Mouse (Mus musculus) heart, adult 2 months (tissue): Measurements from ENCODE around the gene Tnni3k. TPM values are rescaled to one million over a fixed set of nuclear protein-coding genes. Genes with fewer than 3 reads are reported as not detected.

ENCODE experiments used
- DNase-seq, 2 experiments: peaks; one replicate each; pipeline ENCODE4 v3.0.0; 2021
- H3K27ac ChIP-seq: fragments of 200-600 bp; 2 replicates; pipeline ENCODE4 v1.8.1; 2022
- H3K27me3 ChIP-seq: fragments of 200-500 bp; 2 replicates; pipeline ENCODE4 v1.6.1; 2012; ENCODE audit warnings: mild to moderate bottlenecking, low read length, inconsistent platforms, mixed read lengths; ENCODE audit not compliant: control insufficient read depth, insufficient read depth
- H3K36me3 ChIP-seq: fragments of 200-500 bp; 2 replicates; pipeline ENCODE4 v1.6.1; 2012; ENCODE audit warnings: low read length, inconsistent platforms; ENCODE audit not compliant: control insufficient read depth, insufficient read depth
- H3K4me1 ChIP-seq: fragments of 200-500 bp; 2 replicates; pipeline ENCODE4 v1.6.1; 2011; ENCODE audit warnings: low read length; ENCODE audit not compliant: control insufficient read depth, insufficient read depth
- H3K4me3 ChIP-seq: fragments of 200-600 bp; 2 replicates; pipeline ENCODE4 v1.8.1; 2022
- H3K79me2 ChIP-seq: fragments of 200-500 bp; replicated peaks from 2 replicates; pipeline ENCODE4 v1.6.1; 2012; ENCODE audit warnings: mild to moderate bottlenecking, inconsistent platforms, low read length, moderate library complexity, mixed read lengths; ENCODE audit not compliant: control insufficient read depth, insufficient read depth
- H3K9ac ChIP-seq: fragments of 200-500 bp; 2 replicates; pipeline ENCODE4 v1.6.1; 2012; ENCODE audit warnings: low read depth, mild to moderate bottlenecking, control low read depth, inconsistent platforms, low read length, mixed read lengths
- CTCF ChIP-seq: fragments of 200-600 bp; IDR thresholded peaks from 2 replicates; pipeline ENCODE4 v1.8.1; 2022; ENCODE audit warnings: antibody characterized with exemption, mild to moderate bottlenecking, moderate library complexity
- EP300 ChIP-seq: fragments of 200-500 bp; IDR thresholded peaks from 2 replicates; pipeline ENCODE4 v1.6.1; 2011; ENCODE audit warnings: low read depth, low read length, control low read depth; ENCODE audit not compliant: insufficient read depth
- POLR2A ChIP-seq: fragments of 200-500 bp; IDR thresholded peaks from 2 replicates; pipeline ENCODE4 v1.6.1; 2011; ENCODE audit warnings: mild to moderate bottlenecking, low read depth, low read length, control low read depth; ENCODE audit not compliant: insufficient read depth
- WGBS: fragments of 180-500 bp; shearing (Covaris S2); methylation state at CpG from one replicate; pipeline ENCODE4 v1.1.7; 2018; 5-methylcytosine and 5-hydroxymethylcytosine counted together
- intact Hi-C: fragments of 180-260 bp; cut with DNase I; formaldehyde crosslinking; loops from one replicate; pipeline ENCODE4 v1.15.1; 2025
- polyA plus RNA-seq: library from polyadenylated mRNA; depleted of rRNA; stranded (reverse); fragments of >200 nt; gene quantifications from 2 replicates; pipeline ENCODE4 v1.2.3, GENCODE M21; 2012; rRNA removed
- total RNA-seq, 2 experiments: library from RNA; stranded (reverse); gene quantifications; 2 replicates each; pipeline ENCODE4 v1.2.3; 2021

Tnni3k gene
- total and polyA plus RNA-seq, 3 experiments = 69.7 to 75.9 (median 69.9) TPM

GRCm38 (mm10) chr3:154758089-154758488, 297.1 kb downstream of the Tnni3k start:
- Histone ChIP-seq H3K36me3 (no peaks in the 10 kb centered on the region), H3K4me3 (no peak overlapping the region), H3K27me3 (no peaks in the 10 kb centered on the region), H3K27ac (no peak overlapping the region), H3K9ac (no peak overlapping the region), H3K79me2 (no peaks in the 10 kb centered on the region), H3K4me1 (no peaks in the 10 kb centered on the region)
- WGBS = 82% methylated on average over 3 of the region's 3 CpGs
- TF ChIP-seq POLR2A (no peak), EP300 (no peak), CTCF (no peak)
- DNase-seq = no peak
- intact Hi-C loops = no loop called here

- 96% methylated on average over 3 of the region's 3 CpGs for WGBS
Measured at GRCm38 (mm10) chr3:154755225-154755624, 300.0 kb downstream of the Tnni3k start.

DNA sequence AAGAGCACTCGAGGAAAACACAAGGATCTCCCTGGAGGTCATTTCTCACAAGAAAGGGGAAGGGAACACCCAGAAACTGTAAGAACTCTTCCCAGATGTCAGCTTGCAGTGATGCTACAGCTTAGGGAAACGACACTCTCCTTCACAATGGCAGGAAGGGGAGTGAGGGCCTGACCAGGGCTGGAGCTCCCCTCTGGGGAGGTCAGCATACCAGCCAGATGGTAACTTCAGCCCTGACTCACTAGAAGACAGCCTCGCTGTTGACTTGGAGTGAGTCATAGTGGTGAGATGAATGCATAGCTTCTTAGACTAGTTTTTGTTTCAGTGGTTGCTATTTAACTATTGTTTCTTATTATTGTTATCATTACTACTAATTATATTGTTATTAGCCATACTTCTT, 300.7 kb downstream of the Tnni3k start:
- H3K4me1 ChIP-seq = no peaks in the 10 kb centered on the region
- no peaks in the 10 kb centered on the region for H3K79me2 ChIP-seq
- H3K27ac ChIP-seq = no peak overlapping the region
- no peak overlapping the region for H3K9ac ChIP-seq
- peak in 1 of 2 experiments; percentile 6 for DNase-seq
- no peak overlapping the region for H3K4me3 ChIP-seq
- TF ChIP-seq EP300 = 0 out of 2 replicates have a peak, but pooled peaks have one; percentile 36
- no peak for TF ChIP-seq POLR2A
- TF ChIP-seq CTCF = no peak
- WGBS = 26% methylated on average over 3 of the region's 3 CpGs
- intact Hi-C loops = no loop called here
- no peaks in the 10 kb centered on the region for H3K27me3 ChIP-seq
- no peaks in the 10 kb centered on the region for H3K36me3 ChIP-seq

More at GRCm38 (mm10) chr3:154755225-154755624, 300.0 kb downstream of the Tnni3k start:
- Histone ChIP-seq H3K79me2 (no peaks in the 10 kb centered on the region), H3K36me3 (no peaks in the 10 kb centered on the region), H3K27ac (no peak overlapping the region), H3K4me1 (no peaks in the 10 kb centered on the region), H3K9ac (no peak overlapping the region), H3K27me3 (no peaks in the 10 kb centered on the region), H3K4me3 (no peak overlapping the region)
- no peak for DNase-seq
- TF ChIP-seq POLR2A (no peak), EP300 (no peak), CTCF (no peak)
- intact Hi-C loops = no loop called here

DNA sequence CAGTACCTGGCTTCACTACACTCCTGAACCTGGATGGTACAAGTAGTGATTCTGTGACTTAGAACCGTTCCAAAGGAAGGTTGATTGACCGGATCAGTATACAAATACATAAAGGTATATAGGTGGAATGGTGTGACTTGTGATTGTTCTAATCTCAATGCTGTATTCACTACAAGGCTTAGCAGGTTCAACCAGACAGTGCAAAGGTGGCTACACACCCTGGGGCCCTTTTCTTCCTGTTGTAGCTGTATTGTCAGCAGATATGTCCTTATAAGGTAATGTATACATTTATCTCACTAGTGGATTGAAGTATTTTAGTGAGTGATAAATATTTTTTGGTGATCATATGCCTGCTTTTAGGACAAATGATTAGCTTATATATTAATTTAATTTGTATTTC, 310.9 kb downstream of the Tnni3k start:
- DNase-seq = no peak
- TF ChIP-seq EP300 = no peak
- no peak for TF ChIP-seq CTCF
- TF ChIP-seq POLR2A = no peak
- H3K27ac ChIP-seq = no peak overlapping the region
- H3K4me3 ChIP-seq = no peak overlapping the region
- no peaks in the 10 kb centered on the region for H3K4me1 ChIP-seq
- H3K36me3 ChIP-seq = no peaks in the 10 kb centered on the region
- 96% methylated on average over 2 of the region's 2 CpGs for WGBS
- no peak overlapping the region for H3K9ac ChIP-seq
- H3K79me2 ChIP-seq = no peaks in the 10 kb centered on the region
- intact Hi-C loops = no loop called here
- H3K27me3 ChIP-seq = no peaks in the 10 kb centered on the region

GRCm38 (mm10) chr3:154742927-154743326, 312.3 kb downstream of the Tnni3k start:
- intact Hi-C loops = no loop called here
- Histone ChIP-seq H3K4me1 (no peaks in the 10 kb centered on the region), H3K4me3 (no peak overlapping the region), H3K27me3 (no peaks in the 10 kb centered on the region), H3K27ac (no peak overlapping the region), H3K9ac (no peak overlapping the region), H3K79me2 (no peaks in the 10 kb centered on the region), H3K36me3 (no peaks in the 10 kb centered on the region)
- TF ChIP-seq POLR2A (no peak), CTCF (no peak), EP300 (no peak)
- WGBS = 63% methylated on average over 5 of the region's 5 CpGs
- DNase-seq = no peak

DNA sequence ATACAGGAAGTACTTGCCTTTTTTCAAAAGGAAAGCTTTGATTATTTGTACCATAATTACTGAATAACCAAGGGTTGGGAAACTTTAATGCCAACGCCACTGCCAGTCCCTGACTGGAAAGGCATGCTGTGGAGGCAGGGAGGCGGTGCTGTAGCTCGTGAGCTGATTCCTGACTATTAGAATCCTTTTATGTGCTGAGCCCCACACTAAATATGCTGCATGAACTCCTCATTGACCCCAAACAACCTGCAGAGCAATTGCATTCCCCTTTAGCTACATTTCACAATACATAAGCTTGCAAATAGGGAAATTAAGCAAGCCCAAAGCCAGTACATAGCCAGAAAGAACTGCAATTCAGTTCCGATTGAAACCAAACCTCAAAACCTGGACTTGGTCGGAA, 313.7 kb downstream of the Tnni3k start:
- peaks cover 1% of the 10 kb centered on the region; the same call in 1 of the 2 replicates for H3K27me3 ChIP-seq
- H3K4me3 ChIP-seq = no peak overlapping the region
- no peaks in the 10 kb centered on the region for H3K36me3 ChIP-seq
- intact Hi-C loops = no loop called here
- no peaks in the 10 kb centered on the region for H3K4me1 ChIP-seq
- H3K9ac ChIP-seq = no peak overlapping the region
- H3K27ac ChIP-seq = no peak overlapping the region
- WGBS = 89% methylated on average over 5 of the region's 5 CpGs
- no peaks in the 10 kb centered on the region for H3K79me2 ChIP-seq
- TF ChIP-seq CTCF (no peak), POLR2A (no peak), EP300 (no peak)
- DNase-seq = no peak

Other genes starting within 250 kb of the Tnni3k start
- gene Fpgt, start 38.0 kb upstream of the Tnni3k start, total RNA-seq = 10 to 100 TPM; 13.3 to 13.9 TPM
- 9.4 and 19.7 TPM in 2 replicates for gene Fpgt, start 38.0 kb upstream of the Tnni3k start, polyA plus RNA-seq
- gene Lrriq3, start 38.0 kb upstream of the Tnni3k start, total RNA-seq = under 1 TPM; 0.30 to 0.42 TPM
- 0.16 and 0.23 TPM in 2 replicates for gene Lrriq3, start 38.0 kb upstream of the Tnni3k start, polyA plus RNA-seq